Mouse (Mus musculus) midbrain, embryonic 10.5 days (tissue): ENCODE measurements around the gene Ncoa3. TPM values are rescaled to one million over a fixed set of nuclear protein-coding genes. Genes with fewer than 3 reads are reported as not detected.

Source experiments
- DNase-seq: peaks from one replicate; pipeline ENCODE4 v3.0.0-alpha.2; 2017; ENCODE audit warnings: low spot score
- H3K27ac ChIP-seq: fragments of 300-500 bp; sonication (generic); replicated peaks from 2 replicates; pipeline ENCODE4 v1.5.1; 2016; ENCODE audit warnings: mild to moderate bottlenecking
- H3K27me3 ChIP-seq: fragments of 300-500 bp; sonication (generic); 2 replicates; pipeline ENCODE4 v1.6.1; 2016; ENCODE audit warnings: low read depth, mild to moderate bottlenecking; ENCODE audit not compliant: poor library complexity, severe bottlenecking
- H3K36me3 ChIP-seq: fragments of 300-500 bp; sonication (generic); 2 replicates; pipeline ENCODE4 v1.6.1; 2016; ENCODE audit warnings: mild to moderate bottlenecking, moderate library complexity
- H3K4me1 ChIP-seq: fragments of 300-500 bp; sonication (generic); 2 replicates; pipeline ENCODE4 v1.6.1; 2016
- H3K4me3 ChIP-seq: fragments of 300-500 bp; sonication (generic); 2 replicates; pipeline ENCODE4 v1.5.1; 2016; ENCODE audit warnings: mild to moderate bottlenecking, moderate library complexity
- H3K9me3 ChIP-seq: fragments of 300-500 bp; sonication (generic); replicated peaks from 2 replicates; pipeline ENCODE4 v1.6.1; 2016; ENCODE audit warnings: mild to moderate bottlenecking
- WGBS: fragments of 180-500 bp; shearing (Covaris S2); methylation state at CpG from one replicate; pipeline ENCODE4 v1.1.7; 2016; 5-methylcytosine and 5-hydroxymethylcytosine counted together
- polyA plus RNA-seq: library from polyadenylated mRNA; unstranded; fragments of >200 nt; fragmentation: Nextera tagmentation; extraction: Ambion mirVana; gene quantifications from 2 replicates; pipeline ENCODE4 v1.2.1, GENCODE M21; 2016

The Ncoa3 gene
- polyA plus RNA-seq, 1 experiment from 2014 or later, result 15.2 TPM

DNA sequence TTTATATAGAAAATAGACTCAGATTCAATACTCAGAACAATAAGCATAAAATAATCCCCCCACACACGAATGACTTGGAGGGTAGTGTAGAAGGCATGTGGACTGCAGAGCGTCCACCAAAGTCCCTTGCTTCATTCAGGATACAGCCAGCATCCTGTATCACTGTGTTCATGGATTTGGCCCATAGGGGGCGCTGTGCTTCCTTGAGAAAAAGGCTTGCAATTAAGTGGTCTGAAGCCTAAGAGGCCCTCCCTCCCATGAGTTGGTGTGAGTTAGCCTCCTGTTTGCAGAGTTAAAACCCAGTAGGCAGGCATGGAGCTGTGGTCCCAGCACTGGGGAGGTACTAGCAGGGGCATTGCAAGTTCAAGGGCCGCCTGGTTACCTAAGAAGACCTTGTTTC lies 115.9 kb downstream of the Ncoa3 start:
- Histone ChIP-seq H3K27ac (no peak overlapping the region), H3K4me3 (no peak overlapping the region), H3K36me3 (peaks cover 25% of the 10 kb centered on the region), H3K4me1 (peaks cover 52% of the 10 kb centered on the region), H3K27me3 (no peaks in the 10 kb centered on the region), H3K9me3 (no peaks in the 10 kb centered on the region)
- 22% methylated on average over 4 of the region's 4 CpGs for WGBS
- DNase-seq, result peak; percentile 84

DNA sequence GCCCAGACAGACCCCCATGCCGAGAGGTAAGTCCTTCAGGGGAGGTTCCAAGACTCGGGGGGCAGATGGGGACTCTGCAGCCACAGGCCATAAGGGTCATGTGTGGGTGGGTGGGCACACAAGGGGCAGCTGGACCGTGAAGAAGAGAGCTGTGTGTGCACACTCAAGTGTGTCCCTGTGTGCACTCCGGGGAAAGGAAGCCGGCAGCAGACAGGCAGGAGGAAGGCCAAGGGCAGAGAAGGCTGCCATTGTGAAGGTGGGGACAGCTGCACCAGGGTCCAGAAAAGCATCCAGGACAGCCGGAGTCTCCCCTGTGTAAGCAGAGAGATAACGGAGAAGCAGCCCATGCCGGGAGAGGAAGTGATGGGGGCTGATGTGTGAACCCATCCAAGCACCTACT lies 118.3 kb downstream of the Ncoa3 start:
- no peak for DNase-seq
- no peaks in the 10 kb centered on the region for H3K9me3 ChIP-seq
- peaks cover 43% of the 10 kb centered on the region for H3K36me3 ChIP-seq
- 71% methylated on average over 8 of the region's 8 CpGs for WGBS
- H3K4me1 ChIP-seq, result peaks cover 49% of the 10 kb centered on the region
- H3K27me3 ChIP-seq, result no peaks in the 10 kb centered on the region
- H3K4me3 ChIP-seq, result no peak overlapping the region
- H3K27ac ChIP-seq, result peak overlapping the region; percentile 77

DNA sequence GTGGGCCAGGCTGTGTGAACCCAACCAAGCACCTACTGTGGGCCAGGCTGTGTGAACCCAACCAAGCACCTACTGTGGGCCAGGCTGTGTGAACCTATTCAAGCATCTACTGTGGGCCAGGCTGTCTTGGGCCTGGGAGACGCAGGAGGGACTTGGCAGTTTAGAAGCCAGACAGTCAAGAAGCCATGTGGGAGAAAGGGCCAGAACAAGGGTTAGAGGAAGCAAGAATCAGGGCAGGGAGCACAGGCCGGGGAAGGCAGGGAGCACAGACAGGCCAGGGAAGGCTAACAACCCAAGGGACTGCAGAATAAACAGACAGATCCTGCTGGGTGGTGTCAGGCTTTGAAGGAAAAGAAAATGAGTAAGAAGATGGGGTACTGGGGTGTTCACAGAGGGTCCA lies 118.8 kb downstream of the Ncoa3 start:
- WGBS, result 78% methylated on average over 2 of the region's 2 CpGs
- H3K36me3 ChIP-seq, result peaks cover 48% of the 10 kb centered on the region
- peak overlapping the region; percentile 77 for H3K27ac ChIP-seq

DNA sequence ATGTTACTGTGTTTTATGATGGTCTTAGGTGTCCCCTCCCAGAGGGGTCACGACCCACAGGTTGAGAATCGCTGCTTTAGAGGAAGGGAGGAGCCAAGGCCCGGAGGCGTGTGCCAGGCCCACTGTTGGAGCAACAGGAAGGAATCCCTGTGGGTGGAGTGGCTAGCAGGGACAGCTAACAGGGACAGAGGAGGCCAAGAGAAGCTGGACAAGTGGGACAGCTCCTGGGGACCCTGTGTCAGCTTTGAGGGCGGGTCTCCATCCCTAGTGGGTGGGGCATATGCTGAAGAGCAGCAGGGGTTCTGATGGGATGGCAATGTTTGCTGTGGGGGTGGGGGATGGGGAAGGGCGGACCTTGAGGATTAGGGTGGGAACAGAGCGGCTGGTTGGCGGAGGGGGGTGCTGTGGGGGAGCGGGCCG lies 119.4 kb downstream of the Ncoa3 start:
- peaks cover 49% of the 10 kb centered on the region for H3K4me1 ChIP-seq
- no peaks in the 10 kb centered on the region for H3K9me3 ChIP-seq
- H3K27me3 ChIP-seq, result no peaks in the 10 kb centered on the region
- WGBS, result 34% methylated on average over 10 of the region's 10 CpGs
- DNase-seq, result peak; percentile 58
- H3K36me3 ChIP-seq, result peaks cover 51% of the 10 kb centered on the region
- H3K4me3 ChIP-seq, result no peak overlapping the region
- H3K27ac ChIP-seq, result peak overlapping the region; percentile 77

More for the DNA sequence above, 118.8 kb downstream of the Ncoa3 start:
- Histone ChIP-seq H3K9me3 (no peaks in the 10 kb centered on the region), H3K27me3 (no peaks in the 10 kb centered on the region), H3K4me1 (peaks cover 49% of the 10 kb centered on the region), H3K4me3 (no peak overlapping the region)
- no peak for DNase-seq

DNA sequence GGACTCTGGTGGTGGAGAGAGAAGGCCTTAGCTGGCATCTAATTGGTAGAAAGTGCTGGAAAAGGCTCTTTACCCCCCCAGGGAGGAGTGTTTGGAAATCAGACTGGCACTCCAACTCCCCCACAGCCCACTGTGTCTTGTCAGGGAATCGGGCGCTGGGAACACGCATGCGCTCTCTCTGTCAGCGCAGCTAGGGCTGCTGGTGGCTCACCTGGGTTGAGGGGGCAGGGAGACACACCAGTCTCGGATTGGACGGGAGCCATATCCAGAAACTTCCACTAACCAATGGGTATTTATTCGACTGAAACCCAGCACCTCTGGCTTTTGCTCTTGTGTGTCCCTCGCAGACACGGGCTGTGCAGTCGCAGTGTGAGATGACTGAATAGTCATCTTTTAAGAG lies 120.5 kb downstream of the Ncoa3 start:
- Histone ChIP-seq H3K27ac (0 out of 2 replicates have a peak overlapping the region, but pooled peaks have one; percentile 77), H3K9me3 (no peaks in the 10 kb centered on the region), H3K36me3 (peaks cover 52% of the 10 kb centered on the region), H3K27me3 (no peaks in the 10 kb centered on the region), H3K4me1 (peaks cover 49% of the 10 kb centered on the region), H3K4me3 (no peak overlapping the region)
- DNase-seq, result no peak
- WGBS, result 93% methylated on average over 11 of the region's 11 CpGs

DNA sequence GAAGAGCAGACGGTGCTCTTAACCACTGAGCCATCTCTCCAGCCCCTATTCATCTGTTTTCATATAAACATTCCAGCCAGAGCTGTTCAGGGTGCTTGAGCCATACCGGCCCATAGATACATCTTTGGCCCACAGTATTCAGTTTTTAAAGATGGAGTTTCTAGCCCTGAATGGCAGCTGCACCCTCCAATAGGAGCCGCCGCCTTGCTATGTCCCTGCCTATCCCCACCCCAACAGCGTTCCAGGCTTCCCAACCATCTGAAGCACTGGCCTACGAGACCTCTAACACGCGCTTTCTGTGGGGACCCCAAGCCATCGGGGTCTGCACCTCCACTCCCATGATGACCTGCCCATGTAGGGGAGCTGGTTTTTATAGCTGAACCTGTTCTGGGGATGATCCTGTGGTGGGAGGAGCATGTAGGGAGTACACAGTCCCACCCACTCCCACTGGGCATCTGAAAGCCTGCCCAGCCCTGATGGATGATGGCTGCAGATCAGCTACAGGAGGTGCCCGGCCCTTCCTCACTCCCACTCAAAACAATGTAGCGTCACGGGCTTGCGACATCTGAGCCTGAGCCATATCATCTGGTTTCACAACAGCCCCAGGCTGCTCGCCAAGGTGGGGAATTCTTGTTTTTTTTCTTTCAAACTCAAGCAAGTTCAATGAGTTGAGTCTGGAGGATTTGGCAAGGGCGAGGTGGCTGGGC lies 123.3 kb downstream of the Ncoa3 start:
- no peak for DNase-seq
- H3K4me1 ChIP-seq, result peaks cover 30% of the 10 kb centered on the region
- H3K9me3 ChIP-seq, result no peaks in the 10 kb centered on the region
- H3K36me3 ChIP-seq, result peaks cover 66% of the 10 kb centered on the region
- no peak overlapping the region for H3K27ac ChIP-seq
- no peak overlapping the region for H3K4me3 ChIP-seq
- WGBS, result 95% methylated on average over 15 of the region's 15 CpGs
- H3K27me3 ChIP-seq, result no peaks in the 10 kb centered on the region

DNA sequence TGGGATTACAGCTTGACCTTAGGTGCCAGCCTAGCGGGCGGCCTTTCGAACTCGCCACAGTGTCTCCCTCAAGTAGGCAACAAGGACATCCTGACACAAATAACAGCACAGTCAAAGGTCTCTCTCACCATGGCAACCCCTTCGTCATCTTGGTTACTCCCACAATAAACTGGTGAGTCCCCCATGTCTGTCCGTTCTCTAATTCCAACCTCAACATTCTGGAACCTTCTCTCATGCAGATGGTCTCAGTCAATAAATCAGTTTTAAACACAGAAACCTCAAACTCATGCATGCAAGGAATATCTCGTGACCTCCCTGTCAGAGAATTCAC lies 123.8 kb downstream of the Ncoa3 start:
- Histone ChIP-seq H3K9me3 (no peaks in the 10 kb centered on the region), H3K36me3 (peaks cover 64% of the 10 kb centered on the region), H3K4me1 (peaks cover 24% of the 10 kb centered on the region), H3K27ac (no peak overlapping the region), H3K27me3 (no peaks in the 10 kb centered on the region), H3K4me3 (no peak overlapping the region)
- 94% methylated on average over 7 of the region's 7 CpGs for WGBS
- DNase-seq, result no peak

DNA sequence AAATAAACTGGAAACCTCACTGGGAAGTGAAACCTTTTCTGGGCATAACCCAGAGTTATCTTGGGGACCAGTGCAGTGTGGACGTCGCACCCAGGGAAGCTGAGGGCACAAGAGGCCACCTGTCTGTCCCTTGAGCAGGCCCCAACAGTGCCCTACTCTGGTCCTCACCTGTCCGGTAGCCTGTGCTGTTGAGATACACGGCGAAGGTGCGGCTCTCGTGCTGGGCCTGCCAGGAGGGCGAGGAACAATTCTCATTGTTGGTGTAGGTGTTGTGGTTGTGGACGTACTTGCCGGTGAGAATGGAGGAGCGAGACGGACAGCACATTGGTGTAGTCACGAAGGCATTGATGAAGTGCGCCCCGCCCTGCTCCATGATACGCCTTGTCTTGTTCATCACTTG lies 124.3 kb downstream of the Ncoa3 start:
- no peaks in the 10 kb centered on the region for H3K9me3 ChIP-seq
- H3K4me1 ChIP-seq, result peaks cover 20% of the 10 kb centered on the region
- H3K4me3 ChIP-seq, result no peak overlapping the region
- H3K27me3 ChIP-seq, result no peaks in the 10 kb centered on the region
- WGBS, result 96% methylated on average over 16 of the region's 16 CpGs
- peaks cover 68% of the 10 kb centered on the region for H3K36me3 ChIP-seq
- H3K27ac ChIP-seq, result no peak overlapping the region
- DNase-seq, result no peak

DNA sequence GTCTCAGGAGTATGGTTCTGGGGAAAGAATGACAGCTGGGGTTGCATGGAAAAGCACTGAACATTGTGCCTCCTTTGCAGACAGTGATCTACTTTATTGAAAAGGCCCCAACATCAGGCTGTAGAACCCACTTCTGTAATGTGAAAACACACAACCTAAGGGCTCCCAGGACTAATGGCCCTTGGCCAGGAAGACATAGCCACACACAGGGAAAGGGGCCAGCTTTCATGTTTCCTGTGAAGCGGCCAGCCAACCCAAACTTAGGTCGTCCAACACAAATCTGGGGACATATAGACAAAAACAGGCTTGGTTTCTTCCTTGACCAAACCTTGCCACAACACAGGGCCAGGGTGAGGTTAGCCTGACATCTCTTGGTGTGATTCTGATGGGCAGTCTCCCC lies 127.6 kb downstream of the Ncoa3 start:
- Histone ChIP-seq H3K27me3 (no peaks in the 10 kb centered on the region), H3K27ac (no peak overlapping the region), H3K4me3 (no peak overlapping the region), H3K36me3 (peaks cover 68% of the 10 kb centered on the region), H3K9me3 (no peaks in the 10 kb centered on the region), H3K4me1 (no peaks in the 10 kb centered on the region)
- WGBS, result 93% methylated on average over 2 of the region's 2 CpGs
- DNase-seq, result no peak

DNA sequence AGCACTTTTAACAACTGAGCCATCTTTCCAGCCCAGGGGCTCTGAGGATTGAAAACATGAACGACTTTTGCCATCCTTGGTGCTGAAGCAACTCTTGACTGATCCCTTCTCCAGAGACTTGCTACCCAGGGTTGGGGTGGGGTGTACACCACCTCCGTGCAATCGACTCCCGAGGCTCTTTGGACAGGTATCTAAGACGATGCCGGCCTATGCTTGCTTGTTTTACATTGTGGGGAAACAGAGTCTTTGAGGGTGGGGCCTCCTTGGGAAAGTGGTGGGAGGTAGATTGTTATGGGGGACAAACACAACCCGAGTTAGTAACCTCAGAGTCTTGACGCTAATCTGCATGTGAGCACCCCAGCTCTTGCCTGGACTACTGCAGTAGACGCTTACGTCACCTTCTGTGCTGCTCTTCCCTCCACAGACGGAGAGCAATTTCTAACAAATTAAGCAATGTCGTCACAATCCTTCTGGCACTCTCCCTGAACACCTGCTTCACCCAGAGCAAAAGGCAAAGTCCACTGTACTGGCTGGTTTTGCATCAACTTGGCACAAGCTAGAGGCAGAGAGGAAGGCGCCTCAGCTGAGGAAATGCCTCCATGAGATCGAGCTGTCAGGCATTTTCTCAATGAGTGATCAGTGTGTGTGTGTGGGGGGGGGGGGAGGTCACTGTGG lies 129.4 kb downstream of the Ncoa3 start:
- no peaks in the 10 kb centered on the region for H3K9me3 ChIP-seq
- no peak for DNase-seq
- H3K4me3 ChIP-seq, result no peak overlapping the region
- peaks cover 10% of the 10 kb centered on the region for H3K4me1 ChIP-seq
- H3K36me3 ChIP-seq, result peaks cover 56% of the 10 kb centered on the region
- no peaks in the 10 kb centered on the region for H3K27me3 ChIP-seq
- H3K27ac ChIP-seq, result no peak overlapping the region
- WGBS, result 92% methylated on average over 14 of the region's 14 CpGs

DNA sequence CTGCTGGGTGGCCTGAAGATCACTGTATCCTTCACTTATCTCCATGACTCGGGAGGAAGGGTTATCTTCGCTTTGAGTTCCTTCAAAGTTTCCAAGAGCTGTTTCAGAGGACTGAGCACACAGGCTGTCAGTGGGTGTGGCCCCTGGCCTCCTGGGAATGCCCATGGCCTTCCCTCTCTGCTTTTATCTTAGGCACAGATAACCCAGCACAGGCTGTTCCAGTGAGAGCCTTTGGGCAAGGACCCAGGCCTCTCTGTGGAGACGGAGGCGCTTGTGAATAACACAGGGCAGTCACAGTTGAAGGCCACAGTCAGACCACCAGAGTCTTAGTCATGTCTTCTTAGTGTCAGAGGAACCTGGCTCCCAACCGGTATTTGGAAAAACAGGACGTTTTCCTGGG lies 130.3 kb downstream of the Ncoa3 start:
- H3K4me3 ChIP-seq, result no peak overlapping the region
- no peak for DNase-seq
- H3K27ac ChIP-seq, result no peak overlapping the region
- peaks cover 56% of the 10 kb centered on the region for H3K36me3 ChIP-seq
- H3K27me3 ChIP-seq, result no peaks in the 10 kb centered on the region
- WGBS, result 89% methylated on average over 6 of the region's 6 CpGs
- H3K9me3 ChIP-seq, result no peaks in the 10 kb centered on the region
- H3K4me1 ChIP-seq, result peaks cover 11% of the 10 kb centered on the region
